Mouse (Mus musculus) olfactory bulb, adult 2 months (tissue): ENCODE results near the gene Acer1.

ENCODE experiments used
- CTCF ChIP-seq: fragments of 200-500 bp; IDR thresholded peaks from 2 replicates; pipeline ENCODE4 v1.5.1; 2012; ENCODE audit warnings: low read depth, mild to moderate bottlenecking, low read length, moderate library complexity; ENCODE audit not compliant: insufficient read depth
- POLR2A ChIP-seq: fragments of 200-500 bp; IDR thresholded peaks from 2 replicates; pipeline ENCODE4 v1.6.1; 2012; ENCODE audit warnings: mild to moderate bottlenecking, low read depth, low read length, moderate library complexity; ENCODE audit not compliant: insufficient read depth

DNA sequence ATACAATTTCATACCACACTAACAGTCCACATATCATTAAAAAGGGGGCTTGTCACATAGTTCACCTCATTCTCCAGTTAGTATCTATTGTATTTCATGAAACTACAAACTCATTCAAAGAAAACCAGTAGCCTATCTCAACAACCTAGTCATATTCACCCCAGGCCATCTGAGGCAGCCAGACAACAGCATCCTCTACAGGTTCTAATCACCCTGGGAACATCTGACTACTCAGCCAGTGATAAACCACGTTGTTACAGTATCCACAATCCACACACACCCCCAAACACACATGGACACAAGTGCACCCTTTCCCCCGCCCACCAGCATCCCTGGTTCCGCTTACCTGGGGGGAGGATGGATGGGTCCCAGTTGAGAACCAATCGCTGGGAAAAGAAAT, 45.5 kb upstream of the Acer1 start:
- no peak for TF ChIP-seq POLR2A
- TF ChIP-seq CTCF, result no peak
